In genomic region chr6:85972699-85973098, GRCm38 (mm10) we compare ENCODE assay signal across 27 mouse cellular contexts. TPM values are rescaled to one million over a fixed set of nuclear protein-coding genes. Genes with fewer than 3 reads are reported as not detected.
DNase-seq lines count a peak whose midpoint lies in the region; ATAC-seq and TF ChIP-seq lines count a peak whose summit lies in the region.
"Had no signal": no experiment of that assay in that cellular context is flagged by ENCODE, and none has a peak within 500 bp of the region (broad histone marks: within the 10 kb centered on the region; RNA-seq: fewer than 3 reads in every experiment).

No protein-coding gene starts in this region.

- H3K9me3 ChIP-seq in intestine, embryonic 14.5 days (ENCODE audit: control insufficient read depth, low read length): no peaks in the 10 kb centered on the region
- H3K9me3 ChIP-seq in intestine, postnatal 0 days (ENCODE audit: control insufficient read depth): no peaks in the 10 kb centered on the region
- H3K9me3 ChIP-seq in limb, embryonic 14.5 days (ENCODE audit: control insufficient read depth, low read length): no peaks in the 10 kb centered on the region
- H3K9me3 ChIP-seq: embryonic facial prominence, embryonic 13.5 days; forebrain, embryonic 15.5 days had no signal

- no peaks in the 10 kb centered on the region for H3K36me3 ChIP-seq in intestine, embryonic 14.5 days (ENCODE audit: control insufficient read depth, insufficient read depth, low read length)
- no peaks in the 10 kb centered on the region for H3K36me3 ChIP-seq in intestine, postnatal 0 days (ENCODE audit: control insufficient read depth, insufficient read depth)
- H3K36me3 ChIP-seq in limb, embryonic 14.5 days (ENCODE audit: control insufficient read depth, insufficient read depth, low read length): no peaks in the 10 kb centered on the region
- H3K36me3 ChIP-seq: embryonic facial prominence, embryonic 13.5 days; forebrain, embryonic 15.5 days had no signal

- no peak for TF ChIP-seq POLR2A in limb, embryonic 14.5 days (IDR thresholded peaks at IDR 0.05; ENCODE audit: borderline replicate concordance, extremely low read depth, insufficient read depth, insufficient read length)

- 54% methylated on average over 3 of the region's 3 CpGs for WGBS in intestine, embryonic 14.5 days
- 69% methylated on average over 3 of the region's 3 CpGs for WGBS in intestine, postnatal 0 days
- 51% methylated on average over 3 of the region's 3 CpGs for WGBS in limb, embryonic 14.5 days

- 0 out of 2 replicates have a peak overlapping the region, but pooled peaks have one; percentile 19 for H3K27ac ChIP-seq in intestine, embryonic 14.5 days (ENCODE audit: low read depth)
- H3K27ac ChIP-seq in intestine, postnatal 0 days (ENCODE audit: low read depth, low read length): no peak overlapping the region
- peak overlapping the region; percentile 34; the same call in 1 of the 2 replicates for H3K27ac ChIP-seq in limb, embryonic 14.5 days (replicated peaks; ENCODE audit: low read depth, low read length)
- H3K27ac ChIP-seq: embryonic facial prominence, embryonic 13.5 days; forebrain, embryonic 15.5 days; hindbrain, embryonic 14.5 days had no signal

- 0 out of 2 replicates have a peak, but pooled peaks have one; percentile 3 for ATAC-seq in frontal cortex, adult (ENCODE audit: low TSS enrichment)
- no peak for ATAC-seq in intestine, embryonic 14.5 days (replicated peaks; ENCODE audit: low FRiP score, low TSS enrichment, low read depth)
- no peak for ATAC-seq in intestine, postnatal 0 days
- no peak for ATAC-seq in limb, embryonic 14.5 days (ENCODE audit: low FRiP score, low read depth)
- no peak for ATAC-seq in CD4-positive, CD25-positive, alpha-beta regulatory T cell, adult 4 months
- ATAC-seq: forebrain, embryonic 15.5 days; inflammation-experienced regulatory T-cells, adult 6 months; Patski had no signal

- no peak overlapping the region for H3K4me3 ChIP-seq in intestine, embryonic 14.5 days (ENCODE audit: low read depth, low read length)
- no peak overlapping the region for H3K4me3 ChIP-seq in intestine, postnatal 0 days (ENCODE audit: low read depth, low read length)
- no peak overlapping the region for H3K4me3 ChIP-seq in limb, embryonic 14.5 days (replicated peaks; ENCODE audit: low read length)
- H3K4me3 ChIP-seq: embryonic facial prominence, embryonic 13.5 days; forebrain, embryonic 15.5 days had no signal

- no peak for DNase-seq in frontal cortex, postnatal 14 days (ENCODE audit: low spot score in 2 of 2)
- no peak for DNase-seq in intestine, embryonic 14.5 days (ENCODE audit: low spot score)
- DNase-seq in limb, embryonic 14.5 days (ENCODE audit: low spot score): peak; percentile 6
- no peak for DNase-seq in urinary bladder, adult 2 months (ENCODE audit: low spot score)
- DNase-seq: cerebellum, postnatal 25 days; gastrocnemius, postnatal 25 days; heart, postnatal 4 days; kidney, postnatal 25 days; layer of hippocampus, postnatal 36 days; lung, postnatal 4 days; midbrain, embryonic 14.5 days; thymus, postnatal 14 days had no signal

- TF ChIP-seq CTCF in intestine, postnatal 0 days (IDR thresholded peaks at IDR 0.05; ENCODE audit: low read depth): no peak

- H3K27me3 ChIP-seq in intestine, embryonic 14.5 days (replicated peaks; ENCODE audit: control insufficient read depth, insufficient read depth, low read length): no peaks in the 10 kb centered on the region
- no peaks in the 10 kb centered on the region for H3K27me3 ChIP-seq in intestine, postnatal 0 days (replicated peaks; ENCODE audit: control insufficient read depth, insufficient read depth, low read length)
- H3K27me3 ChIP-seq in limb, embryonic 14.5 days (ENCODE audit: control insufficient read depth, insufficient read depth, low read length): no peaks in the 10 kb centered on the region
- H3K27me3 ChIP-seq: embryonic facial prominence, embryonic 13.5 days; forebrain, embryonic 15.5 days; Patski had no signal

- 0 out of 2 replicates have a peak, but pooled peaks cover 3% of the 10 kb centered on the region for H3K4me1 ChIP-seq in intestine, embryonic 14.5 days (replicated peaks; ENCODE audit: control insufficient read depth, insufficient read depth, low read length)
- H3K4me1 ChIP-seq in intestine, postnatal 0 days (replicated peaks; ENCODE audit: control insufficient read depth, insufficient read depth, low read length): no peaks in the 10 kb centered on the region
- H3K4me1 ChIP-seq in limb, embryonic 14.5 days (ENCODE audit: control insufficient read depth, insufficient read depth, low read length): peaks cover 7% of the 10 kb centered on the region
- H3K4me1 ChIP-seq: forebrain, embryonic 15.5 days had no signal

- no peak overlapping the region for H3K4me2 ChIP-seq in intestine, embryonic 14.5 days (ENCODE audit: low read length)
- no peak overlapping the region for H3K4me2 ChIP-seq in intestine, postnatal 0 days (replicated peaks; ENCODE audit: low read depth)
- H3K4me2 ChIP-seq in limb, embryonic 14.5 days (replicated peaks; ENCODE audit: low read depth, low read length, severe bottlenecking): no peak overlapping the region
- H3K4me2 ChIP-seq: embryonic facial prominence, embryonic 13.5 days; forebrain, embryonic 15.5 days; hindbrain, embryonic 14.5 days had no signal

- H3K9ac ChIP-seq in intestine, embryonic 14.5 days (ENCODE audit: low read length): no peak overlapping the region
- no peak overlapping the region for H3K9ac ChIP-seq in intestine, postnatal 0 days (ENCODE audit: low read depth, low read length)
- no peak overlapping the region for H3K9ac ChIP-seq in limb, embryonic 14.5 days (ENCODE audit: low read depth, low read length, severe bottlenecking)
- H3K9ac ChIP-seq: embryonic facial prominence, embryonic 13.5 days; forebrain, embryonic 15.5 days; hindbrain, embryonic 14.5 days had no signal

RNA-seq across cellular contexts. Expression of gene Dusp11, which starts 11.2 kb away (rescaled TPM):
- 42.5 and 44.1 TPM in 2 replicates for polyA plus RNA-seq in intestine, embryonic 14.5 days (2014; fragmentation: Nextera tagmentation; extraction: Ambion mirVana)
- 37.1 and 39.9 TPM in 2 replicates for polyA plus RNA-seq in intestine, postnatal 0 days (2015; fragmentation: Nextera tagmentation; extraction: Ambion mirVana)
- polyA plus RNA-seq in limb, embryonic 14.5 days (2012; rRNA removed): 115 and 130 TPM in 2 replicates
- polyA plus RNA-seq in limb, embryonic 14.5 days (2014; fragmentation: Nextera tagmentation; extraction: Ambion mirVana): 46.3 and 56.4 TPM in 2 replicates
- 80.6 and 95.1 TPM in 2 replicates for polyA plus RNA-seq in urinary bladder, adult 2 months (2012; rRNA removed)
- 100 to 1,000 TPM; 168 to 211 TPM for polyA plus RNA-seq in CD4-positive, CD25-positive, alpha-beta regulatory T cell, adult 4 months (2017; shearing (Covaris generic))

RNA-seq across cellular contexts. Expression of gene Figla, which starts 43.3 kb away (rescaled TPM):
- polyA plus RNA-seq in intestine, embryonic 14.5 days (2014; fragmentation: Nextera tagmentation; extraction: Ambion mirVana): not detected in 2 replicates
- polyA plus RNA-seq in intestine, postnatal 0 days (2015; fragmentation: Nextera tagmentation; extraction: Ambion mirVana): not detected in 2 replicates
- not detected in 2 replicates for polyA plus RNA-seq in limb, embryonic 14.5 days (2012; rRNA removed)
- not detected in 2 replicates for polyA plus RNA-seq in limb, embryonic 14.5 days (2014; fragmentation: Nextera tagmentation; extraction: Ambion mirVana)
- polyA plus RNA-seq in urinary bladder, adult 2 months (2012; rRNA removed): not detected in 2 replicates
- polyA plus RNA-seq in CD4-positive, CD25-positive, alpha-beta regulatory T cell, adult 4 months (2017; shearing (Covaris generic)): not detected
- polyA plus RNA-seq: cerebellum, adult 2 months; embryonic facial prominence, embryonic 13.5 days; forebrain, embryonic 15.5 days; hindbrain, embryonic 14.5 days; inflammation-experienced regulatory T-cells, adult 6 months; kidney, embryonic 14.5 days; liver, adult 2 months; liver, embryonic 16.5 days; lung, embryonic 16.5 days; midbrain, embryonic 14.5 days; neural tube, embryonic 11.5 days; Patski; small intestine, adult 2 months had no signal

RNA-seq across cellular contexts. Expression of gene Add2, which starts 55.8 kb away (rescaled TPM):
- 7.4 and 7.7 TPM in 2 replicates for polyA plus RNA-seq in intestine, embryonic 14.5 days (2014; fragmentation: Nextera tagmentation; extraction: Ambion mirVana)
- 2.0 and 2.1 TPM in 2 replicates for polyA plus RNA-seq in intestine, postnatal 0 days (2015; fragmentation: Nextera tagmentation; extraction: Ambion mirVana)
- polyA plus RNA-seq in limb, embryonic 14.5 days (2012; rRNA removed): 2.3 and 2.6 TPM in 2 replicates
- 1.4 and 2.6 TPM in 2 replicates for polyA plus RNA-seq in limb, embryonic 14.5 days (2014; fragmentation: Nextera tagmentation; extraction: Ambion mirVana)
- 3.4 and 4.8 TPM in 2 replicates for polyA plus RNA-seq in urinary bladder, adult 2 months (2012; rRNA removed)
- polyA plus RNA-seq in CD4-positive, CD25-positive, alpha-beta regulatory T cell, adult 4 months (2017; shearing (Covaris generic)): not detected
- polyA plus RNA-seq: inflammation-experienced regulatory T-cells, adult 6 months; liver, adult 2 months had no signal

RNA-seq across cellular contexts. Expression of gene Nat8f1, which starts 57.2 kb away (rescaled TPM):
- 4.5 and 4.8 TPM in 2 replicates for polyA plus RNA-seq in intestine, embryonic 14.5 days (2014; fragmentation: Nextera tagmentation; extraction: Ambion mirVana)
- 18.1 and 19.0 TPM in 2 replicates for polyA plus RNA-seq in intestine, postnatal 0 days (2015; fragmentation: Nextera tagmentation; extraction: Ambion mirVana)
- polyA plus RNA-seq in limb, embryonic 14.5 days (2012; rRNA removed): 7.7 and 9.4 TPM in 2 replicates
- 6.9 and 7.0 TPM in 2 replicates for polyA plus RNA-seq in limb, embryonic 14.5 days (2014; fragmentation: Nextera tagmentation; extraction: Ambion mirVana)
- polyA plus RNA-seq in urinary bladder, adult 2 months (2012; rRNA removed): 12.5 and 17.4 TPM in 2 replicates
- 10 to 100 TPM; 10.4 to 15.9 TPM for polyA plus RNA-seq in CD4-positive, CD25-positive, alpha-beta regulatory T cell, adult 4 months (2017; shearing (Covaris generic))
